Mouse (Mus musculus): ENCODE results near the gene Noa1. TPM values are rescaled to one million over a fixed set of nuclear protein-coding genes. Genes with fewer than 3 reads are reported as not detected.

Gene Noa1
- total and polyA plus RNA-seq, 2 experiments from 2014 or later = 18.0 to 35.0 TPM

DNA sequence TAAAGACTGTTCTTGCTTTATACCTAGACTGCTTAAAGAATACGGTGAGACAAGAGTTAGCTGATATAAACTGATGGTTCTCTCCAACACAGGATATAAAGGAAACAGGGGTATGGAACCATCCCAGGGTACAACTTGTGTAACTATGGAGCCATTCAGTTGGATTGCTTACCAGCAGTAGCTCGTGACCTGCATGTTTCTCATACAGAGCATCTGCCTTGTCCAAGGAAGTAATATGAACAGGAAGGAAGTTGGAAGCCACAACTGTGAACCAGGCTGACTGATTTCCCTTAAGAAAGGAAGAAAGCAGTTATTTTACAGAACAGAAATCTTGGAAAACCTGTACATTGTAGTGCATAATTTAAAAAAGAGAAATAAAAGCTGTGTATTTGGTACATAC, 10.4 kb downstream of the Noa1 start:
- H3K36me3 ChIP-seq (ENCODE audit: insufficient read depth, low read length) = peaks cover 35% of the 10 kb centered on the region
- H3K4me2 ChIP-seq (ENCODE audit: low read depth, low read length, poor library complexity, severe bottlenecking) = no peak overlapping the region
- no peak for DNase-seq (ENCODE audit: low spot score)
- H3K27me3 ChIP-seq (ENCODE audit: insufficient read depth, low read length) = no peaks in the 10 kb centered on the region
- 99% methylated on average over 2 of the region's 2 CpGs for WGBS
- no peak for TF ChIP-seq CTCF (IDR thresholded peaks at IDR 0.05)
- no peak overlapping the region for H3K9ac ChIP-seq (replicated peaks; ENCODE audit: low read length, poor library complexity, severe bottlenecking)
- no peak for ATAC-seq (ENCODE audit: low FRiP score)
- H3K4me3 ChIP-seq (ENCODE audit: low read depth, low read length) = no peak overlapping the region
- no peak overlapping the region for H3K27ac ChIP-seq (ENCODE audit: low read depth, low read length)
- no peaks in the 10 kb centered on the region for H3K9me3 ChIP-seq (ENCODE audit: low read length)
- no peaks in the 10 kb centered on the region for H3K4me1 ChIP-seq (ENCODE audit: insufficient read depth, low read length)

GRCm38 (mm10) chr5:77292803-77293522, 16.9 kb downstream of the Noa1 start:
- H3K36me3 ChIP-seq (ENCODE audit: insufficient read depth, low read length) = peaks cover 54% of the 10 kb centered on the region
- H3K27ac ChIP-seq (ENCODE audit: low read depth, low read length) = no peak overlapping the region
- no peak overlapping the region for H3K4me3 ChIP-seq (ENCODE audit: low read depth, low read length)
- DNase-seq (ENCODE audit: low spot score) (no peak), ATAC-seq (ENCODE audit: low FRiP score) (no peak)
- no peaks in the 10 kb centered on the region for H3K9me3 ChIP-seq (ENCODE audit: low read length)
- no peaks in the 10 kb centered on the region for H3K27me3 ChIP-seq (ENCODE audit: insufficient read depth, low read length)
- no peak overlapping the region for H3K9ac ChIP-seq (replicated peaks; ENCODE audit: low read length, poor library complexity, severe bottlenecking)
- H3K4me2 ChIP-seq (ENCODE audit: low read depth, low read length, poor library complexity, severe bottlenecking) = no peak overlapping the region
- 96% methylated on average over 7 of the region's 7 CpGs for WGBS
- TF ChIP-seq CTCF (IDR thresholded peaks at IDR 0.05) = no peak
- H3K4me1 ChIP-seq (ENCODE audit: insufficient read depth, low read length) = no peaks in the 10 kb centered on the region

- no peaks in the 10 kb centered on the region for H3K27me3 ChIP-seq (ENCODE audit: insufficient read depth, low read length)
- no peak for ATAC-seq (ENCODE audit: low FRiP score)
- no peak overlapping the region for H3K4me3 ChIP-seq (ENCODE audit: low read depth, low read length)
- DNase-seq (ENCODE audit: low spot score) = no peak
- 96% methylated on average over 2 of the region's 2 CpGs for WGBS
- H3K36me3 ChIP-seq (ENCODE audit: insufficient read depth, low read length) = peaks cover 48% of the 10 kb centered on the region
- no peaks in the 10 kb centered on the region for H3K9me3 ChIP-seq (ENCODE audit: low read length)
- no peak overlapping the region for H3K9ac ChIP-seq (replicated peaks; ENCODE audit: low read length, poor library complexity, severe bottlenecking)
- H3K4me1 ChIP-seq (ENCODE audit: insufficient read depth, low read length) = no peaks in the 10 kb centered on the region
- H3K4me2 ChIP-seq (ENCODE audit: low read depth, low read length, poor library complexity, severe bottlenecking) = no peak overlapping the region
- H3K27ac ChIP-seq (ENCODE audit: low read depth, low read length) = no peak overlapping the region
- TF ChIP-seq CTCF (IDR thresholded peaks at IDR 0.05) = peak; percentile 28; the same call in 1 of the 2 replicates
Observed at GRCm38 (mm10) chr5:77290606-77291005, 19.3 kb downstream of the Noa1 start.

DNA sequence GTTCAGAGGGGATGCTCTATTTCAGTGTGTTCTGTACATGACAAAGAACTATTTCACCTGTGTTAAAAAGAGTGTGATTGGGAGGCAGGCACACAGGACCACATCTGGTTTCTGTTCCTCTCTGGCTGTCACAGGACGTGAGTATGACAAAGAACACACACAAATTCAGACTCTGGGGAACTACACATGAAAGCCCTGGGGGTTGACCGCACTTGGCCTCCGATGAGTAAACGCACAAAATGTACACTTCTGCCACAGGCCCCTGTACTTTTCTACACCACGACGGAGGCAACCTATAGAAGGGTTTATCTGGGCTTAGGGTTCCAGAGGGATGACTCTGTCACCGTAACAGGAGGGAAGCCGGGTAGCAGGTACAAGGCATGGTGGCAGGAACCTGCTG, 20.2 kb downstream of the Noa1 start:
- Histone ChIP-seq H3K9ac (replicated peaks; ENCODE audit: low read length, poor library complexity, severe bottlenecking) (no peak overlapping the region), H3K4me2 (ENCODE audit: low read depth, low read length, poor library complexity, severe bottlenecking) (no peak overlapping the region), H3K27me3 (ENCODE audit: insufficient read depth, low read length) (no peaks in the 10 kb centered on the region), H3K4me1 (ENCODE audit: insufficient read depth, low read length) (no peaks in the 10 kb centered on the region), H3K4me3 (ENCODE audit: low read depth, low read length) (no peak overlapping the region), H3K36me3 (ENCODE audit: insufficient read depth, low read length) (peaks cover 45% of the 10 kb centered on the region), H3K9me3 (ENCODE audit: low read length) (no peaks in the 10 kb centered on the region), H3K27ac (ENCODE audit: low read depth, low read length) (no peak overlapping the region)
- DNase-seq (ENCODE audit: low spot score) (no peak), ATAC-seq (ENCODE audit: low FRiP score) (no peak)
- no peak for TF ChIP-seq CTCF (IDR thresholded peaks at IDR 0.05)
- WGBS = 89% methylated on average over 8 of the region's 8 CpGs

- Histone ChIP-seq H3K27me3 (ENCODE audit: insufficient read depth, low read length) (no peaks in the 10 kb centered on the region), H3K9me3 (ENCODE audit: low read length) (no peaks in the 10 kb centered on the region), H3K36me3 (ENCODE audit: insufficient read depth, low read length) (peaks cover 31% of the 10 kb centered on the region), H3K27ac (ENCODE audit: low read depth, low read length) (no peak overlapping the region), H3K4me1 (ENCODE audit: insufficient read depth, low read length) (no peaks in the 10 kb centered on the region), H3K4me2 (ENCODE audit: low read depth, low read length, poor library complexity, severe bottlenecking) (no peak overlapping the region), H3K4me3 (ENCODE audit: low read depth, low read length) (no peak overlapping the region), H3K9ac (replicated peaks; ENCODE audit: low read length, poor library complexity, severe bottlenecking) (no peak overlapping the region)
- ATAC-seq (ENCODE audit: low FRiP score) (no peak; the same call in 1 of the 2 replicates), DNase-seq (ENCODE audit: low spot score) (no peak)
- TF ChIP-seq CTCF (IDR thresholded peaks at IDR 0.05) = no peak
- WGBS = 85% methylated on average over 6 of the region's 6 CpGs
Observed at GRCm38 (mm10) chr5:77287901-77288300, 22.0 kb downstream of the Noa1 start.

GRCm38 (mm10) chr5:77286904-77287303, 23.0 kb downstream of the Noa1 start:
- H3K9me3 ChIP-seq (ENCODE audit: low read length) = no peaks in the 10 kb centered on the region
- DNase-seq (ENCODE audit: low spot score) = no peak
- H3K36me3 ChIP-seq (ENCODE audit: insufficient read depth, low read length) = peaks cover 32% of the 10 kb centered on the region
- H3K27ac ChIP-seq (ENCODE audit: low read depth, low read length) = no peak overlapping the region
- no peak for ATAC-seq (ENCODE audit: low FRiP score)
- no peak overlapping the region for H3K4me2 ChIP-seq (ENCODE audit: low read depth, low read length, poor library complexity, severe bottlenecking)
- H3K4me3 ChIP-seq (ENCODE audit: low read depth, low read length) = no peak overlapping the region
- H3K27me3 ChIP-seq (ENCODE audit: insufficient read depth, low read length) = no peaks in the 10 kb centered on the region
- no peaks in the 10 kb centered on the region for H3K4me1 ChIP-seq (ENCODE audit: insufficient read depth, low read length)
- no peak overlapping the region for H3K9ac ChIP-seq (replicated peaks; ENCODE audit: low read length, poor library complexity, severe bottlenecking)
- TF ChIP-seq CTCF (IDR thresholded peaks at IDR 0.05) = no peak
- WGBS = 77% methylated on average over 5 of the region's 5 CpGs

Measured in midbrain, postnatal 0 days (tissue).